Mouse (Mus musculus) MEL (cell line): ENCODE measurements around the gene Dcn. TPM values are rescaled to one million over a fixed set of nuclear protein-coding genes. Genes with fewer than 3 reads are reported as not detected.

Source experiments
- DNase-seq: peaks from one replicate; pipeline ENCODE4 v3.0.0; 2011; ENCODE audit warnings: low read depth, low spot score
- H3K27ac ChIP-seq: 2 replicates; pipeline ENCODE4 v1.5.1; 2012; ENCODE audit warnings: low read depth, mild to moderate bottlenecking, control low read depth, low read length, moderate library complexity; ENCODE audit not compliant: control insufficient read depth
- H3K27me3 ChIP-seq, 2 experiments: fragments of 150-350 bp in 1 of 2; sonication (generic) in 1 of 2; 2 replicates each; pipeline ENCODE4 v1.6.1; 2012; ENCODE audit warnings: low read length in 2 of 2, mild to moderate bottlenecking in 2 of 2, improper control_type of control experiment in 1 of 2, moderate library complexity in 1 of 2; ENCODE audit not compliant: insufficient read depth in 2 of 2, control insufficient read depth in 1 of 2
- H3K36me3 ChIP-seq, 2 experiments: 2 replicates each; pipeline ENCODE4 v1.6.1; 2012 to 2014; ENCODE audit warnings: low read length in 2 of 2, improper control_type of control experiment in 1 of 2, inconsistent platforms in 1 of 2, mild to moderate bottlenecking in 1 of 2; ENCODE audit not compliant: insufficient read depth in 2 of 2, control insufficient read depth in 1 of 2
- H3K4me1 ChIP-seq, 2 experiments: fragments of 150-350 bp in 1 of 2; sonication (generic) in 1 of 2; 2 replicates each; pipeline ENCODE4 v1.6.1; 2012; ENCODE audit warnings: low read length in 2 of 2, improper control_type of control experiment in 1 of 2, mild to moderate bottlenecking in 1 of 2; ENCODE audit not compliant: insufficient read depth in 2 of 2, control insufficient read depth in 1 of 2
- H3K4me3 ChIP-seq, 2 experiments: fragments of 150-350 bp in 1 of 2; sonication (generic) in 1 of 2; 2 replicates each; pipeline ENCODE4 v1.5.1; 2012; ENCODE audit warnings: low read depth in 2 of 2, low read length in 2 of 2, mild to moderate bottlenecking in 2 of 2, moderate library complexity in 2 of 2, control low read depth in 1 of 2, improper control_type of control experiment in 1 of 2; ENCODE audit not compliant: control insufficient read depth in 1 of 2, insufficient read depth in 1 of 2
- H3K79me2 ChIP-seq: 2 replicates; pipeline ENCODE4 v1.6.1; 2012; ENCODE audit warnings: mild to moderate bottlenecking, low read length, moderate library complexity; ENCODE audit not compliant: control insufficient read depth, poor library complexity, insufficient read depth
- H3K9ac ChIP-seq: 2 replicates; pipeline ENCODE4 v1.6.1; 2012; ENCODE audit warnings: low read depth, mild to moderate bottlenecking, control low read depth, low read length, moderate library complexity; ENCODE audit not compliant: control insufficient read depth, poor library complexity, severe bottlenecking
- H3K9me3 ChIP-seq: fragments of 150-350 bp; sonication (generic); replicated peaks from 2 replicates; pipeline ENCODE4 v1.6.1; 2012; ENCODE audit warnings: mild to moderate bottlenecking, low read length, improper control_type of control experiment, moderate library complexity; ENCODE audit not compliant: insufficient read depth
- BHLHE40 ChIP-seq: IDR thresholded peaks from 2 replicates; pipeline ENCODE4 v1.6.1; 2012; ENCODE audit warnings: low read depth, mild to moderate bottlenecking, inconsistent platforms, low read length, improper control_type of control experiment, borderline replicate concordance
- CHD2 ChIP-seq: IDR thresholded peaks from 2 replicates; pipeline ENCODE4 v1.6.1; 2011; ENCODE audit warnings: low read length, improper control_type of control experiment
- CTCF ChIP-seq, 3 experiments: IDR thresholded peaks in 2 of 3; conservative IDR thresholded peaks in 1 of 3; 2 replicates each; pipeline ENCODE4 v1.5.1; 2011 to 2012; ENCODE audit warnings: low read length in 3 of 3, low read depth in 2 of 3, mild to moderate bottlenecking in 2 of 3, improper control_type of control experiment in 1 of 3, inconsistent platforms in 1 of 3, mixed read lengths in 1 of 3, moderate library complexity in 1 of 3; ENCODE audit not compliant: control insufficient read depth in 1 of 3, insufficient read depth in 1 of 3, poor library complexity in 1 of 3, severe bottlenecking in 1 of 3
- ETS1 ChIP-seq: IDR thresholded peaks from 2 replicates; pipeline ENCODE4 v1.6.1; 2012; ENCODE audit warnings: low read depth, mild to moderate bottlenecking, inconsistent platforms, low read length, improper control_type of control experiment, moderate library complexity
- GATA1 ChIP-seq: IDR thresholded peaks from 2 replicates; pipeline ENCODE4 v1.6.1; 2011; ENCODE audit warnings: low read depth, low read length, improper control_type of control experiment
- JUND ChIP-seq: IDR thresholded peaks from 2 replicates; pipeline ENCODE4 v1.6.1; 2011; ENCODE audit warnings: low read depth, mild to moderate bottlenecking, improper control_type of control experiment, low read length
- MAFK ChIP-seq: IDR thresholded peaks from 2 replicates; pipeline ENCODE4 v1.6.1; 2011; ENCODE audit warnings: low read depth, mild to moderate bottlenecking, low read length, improper control_type of control experiment, borderline replicate concordance
- MAX ChIP-seq: IDR thresholded peaks from 2 replicates; pipeline ENCODE4 v1.6.1; 2011; ENCODE audit warnings: low read length, improper control_type of control experiment
- MAZ ChIP-seq: IDR thresholded peaks from 2 replicates; pipeline ENCODE4 v1.6.1; 2012; ENCODE audit warnings: low read depth, mild to moderate bottlenecking, inconsistent platforms, low read length, improper control_type of control experiment
- MYB ChIP-seq: IDR thresholded peaks from 2 replicates; pipeline ENCODE4 v1.6.1; 2011; ENCODE audit warnings: mild to moderate bottlenecking, low read depth, low read length, improper control_type of control experiment
- NELFE ChIP-seq: IDR thresholded peaks from 2 replicates; pipeline ENCODE4 v1.6.1; 2011; ENCODE audit warnings: low read depth, low read length, improper control_type of control experiment
- POLR2AphosphoS2 ChIP-seq: IDR thresholded peaks from 2 replicates; pipeline ENCODE4 v1.6.1; 2011; ENCODE audit warnings: low read length, improper control_type of control experiment
- POLR2AphosphoS5 ChIP-seq: IDR thresholded peaks from 2 replicates; pipeline ENCODE4 v1.6.1; 2012; ENCODE audit warnings: low read depth, borderline replicate concordance, mild to moderate bottlenecking, inconsistent platforms, low read length, moderate library complexity, mixed read lengths
- RAD21 ChIP-seq: IDR thresholded peaks from 2 replicates; pipeline ENCODE4 v1.6.1; 2011; ENCODE audit warnings: mild to moderate bottlenecking, low read depth, low read length, improper control_type of control experiment
- RCOR1 ChIP-seq: IDR thresholded peaks from 2 replicates; pipeline ENCODE4 v1.6.1; 2012; ENCODE audit warnings: low read depth, mild to moderate bottlenecking, inconsistent platforms, low read length, improper control_type of control experiment
- SIN3A ChIP-seq: IDR thresholded peaks from 2 replicates; pipeline ENCODE4 v1.6.1; 2012; ENCODE audit warnings: low read length, improper control_type of control experiment, inconsistent platforms
- SMC3 ChIP-seq: IDR thresholded peaks from 2 replicates; pipeline ENCODE4 v1.6.1; 2011; ENCODE audit warnings: low read depth, low read length, improper control_type of control experiment
- UBTF ChIP-seq: IDR thresholded peaks from 2 replicates; pipeline ENCODE4 v1.6.1; 2012; ENCODE audit warnings: low read depth, mild to moderate bottlenecking, inconsistent platforms, low read length, improper control_type of control experiment, moderate library complexity, borderline replicate concordance; ENCODE audit not compliant: insufficient read depth
- USF1 ChIP-seq: IDR thresholded peaks from 2 replicates; pipeline ENCODE4 v1.6.1; 2014; ENCODE audit warnings: low read depth, mild to moderate bottlenecking, inconsistent platforms, low read length, improper control_type of control experiment, moderate library complexity
- ZC3H11A ChIP-seq: IDR thresholded peaks from 2 replicates; pipeline ENCODE4 v1.6.1; 2012; ENCODE audit warnings: low read depth, mild to moderate bottlenecking, inconsistent platforms, low read length, improper control_type of control experiment
- ZKSCAN1 ChIP-seq: IDR thresholded peaks from 2 replicates; pipeline ENCODE4 v1.6.1; 2012; ENCODE audit warnings: low read depth, mild to moderate bottlenecking, inconsistent platforms, low read length, improper control_type of control experiment, moderate library complexity
- ZMIZ1 ChIP-seq: IDR thresholded peaks from 2 replicates; pipeline ENCODE4 v1.6.1; 2012; ENCODE audit warnings: low read depth, mild to moderate bottlenecking, inconsistent platforms, low read length, improper control_type of control experiment, moderate library complexity
- ZNF384 ChIP-seq: IDR thresholded peaks from 2 replicates; pipeline ENCODE4 v1.6.1; 2012; ENCODE audit warnings: low read depth, mild to moderate bottlenecking, inconsistent platforms, low read length, improper control_type of control experiment
- polyA plus RNA-seq, 2 experiments: library from polyadenylated mRNA; stranded (reverse) in 1 of 2; unstranded in 1 of 2; fragments of >175 nt in 1 of 2; fragments of >200 nt in 1 of 2; gene quantifications; 2 replicates each; pipeline versions ENCODE4 v1.2.1 to v1.2.4; 2012; ENCODE audit warnings: low replicate concordance in 2 of 2, low read depth in 1 of 2; ENCODE audit not compliant: insufficient read length in 2 of 2, insufficient read depth in 1 of 2, missing spikeins in 1 of 2
- total RNA-seq: library from RNA; depleted of rRNA; stranded (reverse); fragments of 300-350 nt; gene quantifications from 2 replicates; pipeline ENCODE4 v1.2.3, GENCODE M21; 2012; rRNA removed

Dcn gene
- total RNA-seq (not detected in 2 replicates), polyA plus RNA-seq (not detected)

DNA sequence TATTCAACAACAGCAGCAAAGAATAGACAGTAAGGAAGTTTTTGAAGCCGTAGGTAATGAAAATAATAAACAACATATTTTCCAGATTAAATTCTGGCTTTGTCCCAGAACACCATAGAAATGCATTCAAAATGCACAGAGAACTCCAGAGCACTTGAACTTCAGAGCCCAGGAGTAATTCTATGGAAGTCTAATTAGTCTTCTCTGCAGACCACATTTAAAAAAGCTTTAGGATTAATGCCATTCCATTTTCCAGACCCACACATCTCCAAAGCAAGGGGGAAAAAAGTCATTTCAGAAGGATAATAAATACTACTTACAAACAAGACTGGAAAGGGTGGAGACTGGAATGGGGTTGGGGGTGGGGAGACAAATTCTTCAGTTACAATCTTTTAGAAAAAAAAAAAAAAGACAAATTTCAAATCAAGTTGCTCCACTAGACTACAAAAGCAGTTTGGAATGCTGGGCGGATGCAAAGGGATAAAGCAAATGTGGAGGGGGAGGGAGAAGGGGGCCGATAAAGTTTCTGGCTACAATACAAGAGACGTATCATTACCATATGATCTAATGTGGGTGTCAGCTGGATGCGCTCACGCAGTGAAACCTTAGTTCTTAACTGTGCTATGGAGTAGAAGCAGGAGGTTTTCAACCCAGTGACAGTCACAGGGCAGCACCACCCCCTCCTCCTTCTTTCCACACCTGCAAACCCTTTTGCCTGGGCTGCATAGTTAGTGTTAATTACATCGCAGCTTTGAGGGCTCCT, at the start of gene Dcn:
Gene Dcn, plus strand, starts transcription at position 606 of the 763 bp plus-strand sequence.
- Histone ChIP-seq H3K9ac (no peak within 1 kb of the TSS), H3K36me3 (no peaks in the 10 kb centered on the region), H3K9me3 (no peaks in the 10 kb centered on the region), H3K79me2 (no peaks in the 10 kb centered on the region), H3K4me1 (no peaks in the 10 kb centered on the region), H3K27me3 (no peaks in the 10 kb centered on the region), H3K4me3 (peak within 1 kb of the TSS in 1 of 2 experiments; percentile 32; a peak in 2 of 4 replicates), H3K27ac (no peak within 1 kb of the TSS)
- TF ChIP-seq ZC3H11A, result no peak
- TF ChIP-seq POLR2AphosphoS5, result no peak
- no peak for TF ChIP-seq NELFE
- no peak for TF ChIP-seq BHLHE40
- no peak for TF ChIP-seq SIN3A
- no peak for TF ChIP-seq JUND
- no peak for TF ChIP-seq USF1
- no peak for TF ChIP-seq MAX
- no peak for DNase-seq

DNA sequence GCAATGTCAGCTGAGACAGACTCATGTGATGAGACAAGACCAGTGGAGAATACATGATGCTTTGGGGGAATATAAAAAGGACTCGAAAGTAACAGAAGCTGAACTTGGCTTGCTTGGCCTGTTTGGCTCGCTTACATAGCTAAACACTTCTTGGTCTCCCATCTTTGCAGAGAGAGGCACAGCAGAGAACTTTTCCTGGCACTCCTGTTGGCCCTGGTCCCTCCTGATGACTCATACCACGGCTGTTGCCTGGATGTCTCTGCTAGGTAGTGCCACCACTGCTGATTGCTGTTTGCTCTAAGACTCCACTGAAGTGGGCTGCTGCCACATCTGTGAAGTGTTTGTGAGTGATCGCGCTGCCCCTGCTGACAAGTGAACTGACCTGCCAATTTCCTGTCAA, 42.7 kb upstream of the Dcn start:
- no peak for DNase-seq

More for the DNA sequence above, 42.7 kb upstream of the Dcn start:
- Histone ChIP-seq H3K9me3 (no peaks in the 10 kb centered on the region; the same call in 1 of the 2 replicates), H3K27me3 (no peaks in the 10 kb centered on the region), H3K27ac (no peak overlapping the region), H3K4me1 (no peaks in the 10 kb centered on the region), H3K79me2 (no peaks in the 10 kb centered on the region), H3K36me3 (no peaks in the 10 kb centered on the region), H3K4me3 (no peak overlapping the region), H3K9ac (no peak overlapping the region)
- TF ChIP-seq SMC3 (no peak), RCOR1 (no peak), CTCF (IDR thresholded peaks at IDR 0.05 in 2 of 3, conservative IDR thresholded peaks at IDR 0.05 in 1 of 3; ENCODE audit: control insufficient read depth in 1 of 3, insufficient read depth in 1 of 3, low read depth in 2 of 3, low read length in 3 of 3, poor library complexity in 1 of 3, severe bottlenecking in 1 of 3) (no peak), ZC3H11A (no peak), SIN3A (no peak), ETS1 (no peak), ZKSCAN1 (no peak), ZNF384 (no peak), MYB (no peak), JUND (no peak), MAZ (no peak), GATA1 (no peak), UBTF (no peak), POLR2AphosphoS2 (no peak), MAFK (no peak), CHD2 (no peak), RAD21 (no peak), USF1 (no peak), ZMIZ1 (no peak)
